In the genomic region with DNA sequence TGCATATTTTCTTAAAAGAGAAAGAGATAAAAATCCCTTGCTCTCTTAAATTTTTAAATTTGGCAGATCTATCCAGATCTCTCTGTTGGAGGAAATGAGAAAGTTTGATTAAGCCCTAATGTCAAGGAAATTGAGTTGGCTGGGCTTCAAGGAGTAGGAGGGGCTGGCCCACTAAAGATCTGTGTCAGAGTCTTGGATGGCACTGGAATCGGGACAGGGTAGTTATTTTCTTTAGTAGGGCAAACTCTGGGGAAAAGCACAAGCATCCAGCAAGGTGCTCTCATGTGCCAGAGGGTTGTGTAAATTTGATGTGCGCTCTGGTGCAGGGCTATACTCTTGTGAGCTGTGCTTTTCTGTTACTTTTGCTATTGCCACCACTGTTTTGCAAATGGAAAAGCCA, we compare ENCODE assay signal across 13 mouse cellular contexts. TPM values are rescaled to one million over a fixed set of nuclear protein-coding genes. Genes with fewer than 3 reads are reported as not detected.
DNase-seq lines count a peak whose midpoint lies in the region; ATAC-seq and TF ChIP-seq lines count a peak whose summit lies in the region.
"Had no signal": no experiment of that assay in that cellular context is flagged by ENCODE, and none has a peak within 500 bp of the region (broad histone marks: within the 10 kb centered on the region; RNA-seq: fewer than 3 reads in every experiment).

No protein-coding gene starts in this region.

- no peak overlapping the region for H3K9ac ChIP-seq in hindbrain, embryonic 13.5 days
- H3K9ac ChIP-seq in hindbrain, embryonic 16.5 days (ENCODE audit: low read depth, low read length), result no peak overlapping the region
- H3K9ac ChIP-seq: intestine, embryonic 15.5 days; liver, embryonic 14.5 days had no signal

- intact Hi-C loops in heart, postnatal 14 days (cut with DNase I), result no loop called here

- peak; percentile 64 for ATAC-seq in hindbrain, embryonic 13.5 days (ENCODE audit: low FRiP score)
- ATAC-seq in hindbrain, embryonic 16.5 days, result peak; percentile 63
- ATAC-seq in megakaryocyte progenitor cell, adult 5-6 weeks (replicated peaks; ENCODE audit: poor library complexity), result no peak
- ATAC-seq: intestine, embryonic 15.5 days had no signal

- no peak for TF ChIP-seq CTCF in brain, embryonic 14.5 days (IDR thresholded peaks at IDR 0.05; ENCODE audit: borderline replicate concordance, extremely low read depth, insufficient read depth, insufficient read length)

- TF ChIP-seq POLR2A in brain, embryonic 14.5 days (IDR thresholded peaks at IDR 0.05; ENCODE audit: borderline replicate concordance, extremely low read depth, insufficient read depth, insufficient read length, poor library complexity, severe bottlenecking), result no peak

- H3K27ac ChIP-seq in hindbrain, embryonic 13.5 days, result peak overlapping the region; percentile 60
- no peak overlapping the region for H3K27ac ChIP-seq in hindbrain, embryonic 10.5 days
- peak overlapping the region; percentile 57 for H3K27ac ChIP-seq in hindbrain, embryonic 16.5 days (ENCODE audit: low read depth, low read length)
- H3K27ac ChIP-seq: intestine, embryonic 15.5 days; liver, embryonic 14.5 days; stomach, postnatal 0 days had no signal

- DNase-seq in hindbrain, embryonic 10.5 days (ENCODE audit: low spot score), result no peak
- DNase-seq in adrenal gland, postnatal 10 days, result peak; percentile 74
- DNase-seq in brain, embryonic 14.5 days (ENCODE audit: low read depth), result peak; percentile 79
- DNase-seq in layer of hippocampus, adult 8-10 months (ENCODE audit: low spot score in 2 of 2), result no peak
- no peak for DNase-seq in heart, postnatal 14 days
- DNase-seq: gastrocnemius, postnatal 14 days had no signal

- H3K4me2 ChIP-seq in hindbrain, embryonic 13.5 days, result no peak overlapping the region
- no peak overlapping the region for H3K4me2 ChIP-seq in hindbrain, embryonic 16.5 days (ENCODE audit: low read length)
- H3K4me2 ChIP-seq: intestine, embryonic 15.5 days had no signal

- H3K9me3 ChIP-seq in hindbrain, embryonic 13.5 days, result no peaks in the 10 kb centered on the region
- no peaks in the 10 kb centered on the region for H3K9me3 ChIP-seq in hindbrain, embryonic 10.5 days
- H3K9me3 ChIP-seq in hindbrain, embryonic 16.5 days (ENCODE audit: control insufficient read depth, low read length), result no peaks in the 10 kb centered on the region
- H3K9me3 ChIP-seq: intestine, embryonic 15.5 days had no signal

- no peak overlapping the region for H3K4me3 ChIP-seq in hindbrain, embryonic 13.5 days
- H3K4me3 ChIP-seq in hindbrain, embryonic 10.5 days, result no peak overlapping the region
- no peak overlapping the region for H3K4me3 ChIP-seq in hindbrain, embryonic 16.5 days (ENCODE audit: low read length)
- H3K4me3 ChIP-seq: erythroblast, embryonic 14.5 days; intestine, embryonic 15.5 days had no signal

- no peaks in the 10 kb centered on the region for H3K36me3 ChIP-seq in hindbrain, embryonic 13.5 days
- no peaks in the 10 kb centered on the region for H3K36me3 ChIP-seq in hindbrain, embryonic 10.5 days
- H3K36me3 ChIP-seq in hindbrain, embryonic 16.5 days (ENCODE audit: control insufficient read depth, insufficient read depth, low read length), result no peaks in the 10 kb centered on the region
- H3K36me3 ChIP-seq: intestine, embryonic 15.5 days had no signal

- WGBS in hindbrain, embryonic 13.5 days, result 57% methylated on average over 2 of the region's 2 CpGs
- WGBS in hindbrain, embryonic 10.5 days, result 80% methylated on average over 2 of the region's 2 CpGs
- 38% methylated on average over 2 of the region's 2 CpGs for WGBS in hindbrain, embryonic 16.5 days

- H3K27me3 ChIP-seq in hindbrain, embryonic 13.5 days, result no peaks in the 10 kb centered on the region
- no peaks in the 10 kb centered on the region for H3K27me3 ChIP-seq in hindbrain, embryonic 10.5 days (ENCODE audit: insufficient read depth, poor library complexity, severe bottlenecking)
- H3K27me3 ChIP-seq in hindbrain, embryonic 16.5 days (replicated peaks; ENCODE audit: control insufficient read depth, insufficient read depth, low read length), result no peaks in the 10 kb centered on the region
- H3K27me3 ChIP-seq: intestine, embryonic 15.5 days had no signal

- peaks cover 16% of the 10 kb centered on the region for H3K4me1 ChIP-seq in hindbrain, embryonic 13.5 days (replicated peaks)
- no peaks in the 10 kb centered on the region for H3K4me1 ChIP-seq in hindbrain, embryonic 10.5 days (replicated peaks)
- peaks cover 6% of the 10 kb centered on the region; the same call in 1 of the 2 replicates for H3K4me1 ChIP-seq in hindbrain, embryonic 16.5 days (ENCODE audit: control insufficient read depth, insufficient read depth, low read depth, low read length)

RNA-seq across cellular contexts. Expression of a gene that starts 45.9 kb away (rescaled TPM):
- 57.7 and 63.2 TPM in 2 replicates for polyA plus RNA-seq in hindbrain, embryonic 13.5 days (2015; fragmentation: Nextera tagmentation; extraction: Ambion mirVana)
- 4.1 and 6.9 TPM in 2 replicates for polyA plus RNA-seq in hindbrain, embryonic 10.5 days (2016; fragmentation: Nextera tagmentation; extraction: Ambion mirVana)
- 10 to 100 TPM; 11.4 to 12.6 TPM for total RNA-seq in adrenal gland, postnatal 10 days (2021)
- polyA plus RNA-seq in brain, embryonic 14.5 days (2012; rRNA removed), result 35.2 and 46.7 TPM in 2 replicates
- 121 and 138 TPM in 2 replicates for polyA plus RNA-seq in hindbrain, embryonic 16.5 days (2015; fragmentation: Nextera tagmentation; extraction: Ambion mirVana)
- 100 to 1,000 TPM; 256 to 290 (median 273) TPM for total RNA-seq in layer of hippocampus, adult 8-10 months (2022)
- 1 to 10 TPM; 1.8 to 3.4 TPM for total RNA-seq in heart, postnatal 14 days (2021)
- not detected in 2 replicates for total RNA-seq in megakaryocyte progenitor cell, adult 5-6 weeks (2015)
- total RNA-seq in megakaryocyte progenitor cell, adult 5-6 weeks (2017), result not detected in 2 replicates
- polyA plus RNA-seq: erythroblast, embryonic 14.5 days had no signal

Comparison
In these comparisons a context has a peak if more than half of its experiments do, and no peak if none do; other contexts are left out.
1. DNase-seq: peak in adrenal gland, postnatal 10 days (single experiment) and brain, embryonic 14.5 days (single experiment); none in hindbrain, embryonic 10.5 days (single experiment), layer of hippocampus, adult 8-10 months (0 of 2) and heart, postnatal 14 days (0 of 2).
2. RNA of a gene that starts 45.9 kb away (total RNA-seq): 256 to 290 TPM in layer of hippocampus, adult 8-10 months; 11.4 to 12.6 TPM in adrenal gland, postnatal 10 days, 1.8 to 3.4 TPM in heart, postnatal 14 days and not detected in megakaryocyte progenitor cell, adult 5-6 weeks; every median in the first group is over 10 times any median in the second.